ENCODE assay signal across 19 mouse cellular contexts in the genomic region with DNA sequence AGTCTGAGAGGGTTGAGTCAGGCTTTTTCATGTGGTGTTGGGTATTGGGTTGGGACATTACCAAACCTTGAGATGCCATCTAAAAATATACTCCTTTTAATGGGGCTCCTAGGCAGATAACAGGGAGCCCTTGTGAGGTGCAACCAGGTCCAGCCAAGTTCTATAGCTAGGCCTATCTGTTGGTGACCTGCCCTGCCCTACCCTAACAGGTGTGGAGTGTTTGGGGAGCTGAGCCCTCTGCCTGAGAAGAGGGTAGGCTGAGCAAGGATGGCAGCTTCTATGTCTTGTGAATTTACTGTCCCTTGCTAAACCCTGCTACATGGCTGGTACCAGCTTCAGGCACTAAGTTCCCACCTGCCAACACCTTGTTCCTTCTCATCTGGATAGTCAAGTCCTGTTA.
"Had no signal": no experiment of that assay in that cellular context is flagged by ENCODE, and none has a peak within 500 bp of the region (broad histone marks: within the 10 kb centered on the region; RNA-seq: fewer than 3 reads in every experiment).

No protein-coding gene starts in this region.

- H3K9ac ChIP-seq: intestine, embryonic 15.5 days; kidney, embryonic 15.5 days; limb, embryonic 13.5 days; lung, embryonic 14.5 days; midbrain, embryonic 12.5 days; midbrain, embryonic 15.5 days; neural tube, embryonic 13.5 days; stomach, embryonic 15.5 days had no signal

- DNase-seq: kidney, adult 11 months; kidney, adult 8-10 months; kidney, postnatal 10 days; kidney, postnatal 36 days; lung, embryonic 14.5 days; retina, postnatal 1 day; right cerebral cortex, postnatal 25 days; spleen, adult 18-20 months; thymus, postnatal 25 days had no signal

- H3K27me3 ChIP-seq: intestine, embryonic 15.5 days; kidney, embryonic 15.5 days; limb, embryonic 13.5 days; midbrain, embryonic 12.5 days; midbrain, embryonic 15.5 days; neural tube, embryonic 13.5 days; stomach, embryonic 15.5 days had no signal

- H3K9me3 ChIP-seq: intestine, embryonic 15.5 days; kidney, embryonic 15.5 days; limb, embryonic 10.5 days; limb, embryonic 13.5 days; midbrain, embryonic 12.5 days; midbrain, embryonic 15.5 days; neural tube, embryonic 13.5 days; stomach, embryonic 15.5 days had no signal

- H3K4me3 ChIP-seq: intestine, embryonic 15.5 days; kidney, embryonic 15.5 days; limb, embryonic 10.5 days; limb, embryonic 13.5 days; midbrain, embryonic 12.5 days; midbrain, embryonic 15.5 days; neural tube, embryonic 13.5 days; stomach, embryonic 15.5 days had no signal

- H3K36me3 ChIP-seq: intestine, embryonic 15.5 days; kidney, embryonic 15.5 days; limb, embryonic 10.5 days; limb, embryonic 13.5 days; midbrain, embryonic 12.5 days; midbrain, embryonic 15.5 days; neural tube, embryonic 13.5 days; stomach, embryonic 15.5 days had no signal

- H3K4me2 ChIP-seq: intestine, embryonic 15.5 days; kidney, embryonic 15.5 days; limb, embryonic 13.5 days; lung, embryonic 14.5 days; midbrain, embryonic 12.5 days; midbrain, embryonic 15.5 days; neural tube, embryonic 13.5 days; stomach, embryonic 15.5 days had no signal

- ATAC-seq: intestine, embryonic 15.5 days; lung, postnatal 0 days; midbrain, embryonic 15.5 days had no signal

- H3K27ac ChIP-seq: intestine, embryonic 15.5 days; kidney, embryonic 15.5 days; limb, embryonic 10.5 days; limb, embryonic 13.5 days; macrophage; midbrain, embryonic 12.5 days; midbrain, embryonic 15.5 days; neural tube, embryonic 13.5 days; stomach, embryonic 15.5 days had no signal
